ENCODE assay signal across 8 mouse cellular contexts in the genomic region with DNA sequence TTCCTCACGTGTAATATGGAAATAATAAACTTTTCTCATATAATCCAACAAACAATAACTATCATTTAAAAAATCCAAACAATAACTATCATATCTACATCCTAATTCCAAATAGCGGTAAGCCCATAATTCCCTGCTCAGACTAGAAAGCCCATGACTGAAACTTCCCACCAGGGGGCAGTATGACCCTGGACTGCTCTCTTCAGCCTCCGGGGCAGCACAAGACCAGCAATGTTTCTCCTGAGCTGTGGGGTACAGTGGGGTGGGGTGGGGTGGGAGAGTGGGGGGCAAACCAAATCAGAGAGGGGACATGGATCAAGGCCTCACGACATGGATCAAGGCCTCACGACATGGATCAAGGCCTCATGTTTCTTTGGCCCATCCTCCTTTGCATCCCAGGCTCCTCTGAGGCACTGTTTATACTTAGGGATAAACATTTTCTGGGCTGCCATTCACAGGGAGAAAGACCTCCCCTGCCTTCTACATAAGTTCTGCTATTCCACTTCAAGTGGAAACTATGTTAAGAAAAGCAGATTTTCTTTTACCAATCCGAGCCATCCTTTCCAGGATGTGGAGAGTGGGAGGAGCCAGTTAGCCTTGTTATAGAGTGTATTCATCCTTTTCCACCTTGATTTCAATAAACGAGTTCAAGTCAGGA. TPM values are rescaled to one million over a fixed set of nuclear protein-coding genes. Genes with fewer than 3 reads are reported as not detected.
DNase-seq lines count a peak whose midpoint lies in the region; ATAC-seq and TF ChIP-seq lines count a peak whose summit lies in the region.
"Had no signal": no experiment of that assay in that cellular context is flagged by ENCODE, and none has a peak within 500 bp of the region (broad histone marks: within the 10 kb centered on the region; RNA-seq: fewer than 3 reads in every experiment).

No protein-coding gene starts in this region.

- no peaks in the 10 kb centered on the region for H3K36me3 ChIP-seq in forebrain, embryonic 11.5 days (ENCODE audit: control insufficient read depth, insufficient read depth, low read length)
- no peaks in the 10 kb centered on the region for H3K36me3 ChIP-seq in intestine, embryonic 16.5 days (ENCODE audit: control insufficient read depth, insufficient read depth, low read length)
- H3K36me3 ChIP-seq in lung, postnatal 0 days (ENCODE audit: insufficient read depth, low read length) = no peaks in the 10 kb centered on the region

- TF ChIP-seq CTCF in bone marrow, adult 2 months (IDR thresholded peaks at IDR 0.05; ENCODE audit: control insufficient read depth, insufficient read depth, low read length) = peak; percentile 69
- TF ChIP-seq CTCF in lung, postnatal 0 days (IDR thresholded peaks at IDR 0.05) = peak; percentile 84

- ATAC-seq in forebrain, embryonic 11.5 days (replicated peaks; ENCODE audit: low FRiP score) = no peak
- peak; percentile 54 for ATAC-seq in intestine, embryonic 16.5 days
- ATAC-seq in lung, postnatal 0 days = peak; percentile 78

- no peak overlapping the region for H3K4me2 ChIP-seq in forebrain, embryonic 11.5 days (ENCODE audit: low read depth, low read length, severe bottlenecking)
- no peak overlapping the region for H3K4me2 ChIP-seq in intestine, embryonic 16.5 days (ENCODE audit: low read depth, low read length)
- H3K4me2 ChIP-seq in lung, postnatal 0 days (replicated peaks; ENCODE audit: low read depth, low read length) = no peak overlapping the region
- H3K4me2 ChIP-seq: hindbrain, embryonic 15.5 days had no signal

- WGBS in bone marrow, adult 2 months = 68% methylated on average over 7 of the region's 7 CpGs
- WGBS in forebrain, embryonic 11.5 days = 43% methylated on average over 7 of the region's 7 CpGs
- 32% methylated on average over 7 of the region's 7 CpGs for WGBS in intestine, embryonic 16.5 days
- 34% methylated on average over 7 of the region's 7 CpGs for WGBS in lung, postnatal 0 days

- no peak overlapping the region for H3K4me3 ChIP-seq in bone marrow, adult 2 months (replicated peaks; ENCODE audit: control insufficient read depth, low read depth, low read length)
- H3K4me3 ChIP-seq in forebrain, embryonic 11.5 days (ENCODE audit: low read depth, low read length) = no peak overlapping the region
- H3K4me3 ChIP-seq in intestine, embryonic 16.5 days (ENCODE audit: low read length) = no peak overlapping the region
- H3K4me3 ChIP-seq in lung, postnatal 0 days (ENCODE audit: low read depth, low read length) = no peak overlapping the region
- H3K4me3 ChIP-seq: hindbrain, embryonic 15.5 days had no signal

- peak; percentile 22 for DNase-seq in urinary bladder, adult 2 months (ENCODE audit: low spot score)
- no peak for DNase-seq in urinary bladder, adult 18-20 months (ENCODE audit: low spot score in 2 of 2)
- DNase-seq in forebrain, embryonic 11.5 days (ENCODE audit: low spot score) = peak; percentile 82
- peak; percentile 83 for DNase-seq in lung, postnatal 0 days (ENCODE audit: low spot score)
- peak; percentile 58 for DNase-seq in right cerebral cortex, postnatal 4 days

- TF ChIP-seq EP300 in lung, postnatal 0 days (IDR thresholded peaks at IDR 0.05) = no peak

- no peaks in the 10 kb centered on the region for H3K27me3 ChIP-seq in forebrain, embryonic 11.5 days (ENCODE audit: control insufficient read depth, insufficient read depth, low read length)
- no peaks in the 10 kb centered on the region for H3K27me3 ChIP-seq in intestine, embryonic 16.5 days (replicated peaks; ENCODE audit: control insufficient read depth, insufficient read depth, low read length)
- no peaks in the 10 kb centered on the region for H3K27me3 ChIP-seq in lung, postnatal 0 days (replicated peaks; ENCODE audit: insufficient read depth, low read length)

- no peak overlapping the region for H3K27ac ChIP-seq in bone marrow, adult 2 months (ENCODE audit: control insufficient read depth, insufficient read depth, low read depth, low read length, poor library complexity)
- H3K27ac ChIP-seq in forebrain, embryonic 11.5 days (ENCODE audit: low read depth, low read length) = no peak overlapping the region
- H3K27ac ChIP-seq in intestine, embryonic 16.5 days (ENCODE audit: low read length) = peak overlapping the region; percentile 42
- no peak overlapping the region for H3K27ac ChIP-seq in lung, postnatal 0 days (ENCODE audit: low read length)
- H3K27ac ChIP-seq: hindbrain, embryonic 15.5 days had no signal

- peaks cover 1% of the 10 kb centered on the region; the same call in 1 of the 2 replicates for H3K4me1 ChIP-seq in bone marrow, adult 2 months (ENCODE audit: control insufficient read depth, insufficient read depth, low read length)
- H3K4me1 ChIP-seq in forebrain, embryonic 11.5 days (replicated peaks; ENCODE audit: control insufficient read depth, insufficient read depth, low read length) = no peaks in the 10 kb centered on the region
- H3K4me1 ChIP-seq in intestine, embryonic 16.5 days (ENCODE audit: control insufficient read depth, insufficient read depth, low read length) = peaks cover 10% of the 10 kb centered on the region; the same call in 1 of the 2 replicates
- no peaks in the 10 kb centered on the region for H3K4me1 ChIP-seq in lung, postnatal 0 days (ENCODE audit: insufficient read depth, low read depth, low read length)
- H3K4me1 ChIP-seq: hindbrain, embryonic 15.5 days had no signal

- TF ChIP-seq POLR2A in bone marrow, adult 2 months (IDR thresholded peaks at IDR 0.05; ENCODE audit: borderline replicate concordance, control insufficient read depth, low read depth, low read length) = no peak

- H3K9me3 ChIP-seq in forebrain, embryonic 11.5 days (ENCODE audit: control insufficient read depth, low read length) = no peaks in the 10 kb centered on the region
- no peaks in the 10 kb centered on the region for H3K9me3 ChIP-seq in intestine, embryonic 16.5 days (ENCODE audit: control insufficient read depth, low read length)
- H3K9me3 ChIP-seq in lung, postnatal 0 days (ENCODE audit: low read length) = no peaks in the 10 kb centered on the region
- H3K9me3 ChIP-seq: hindbrain, embryonic 15.5 days had no signal

- no peak overlapping the region for H3K9ac ChIP-seq in forebrain, embryonic 11.5 days (ENCODE audit: low read length)
- H3K9ac ChIP-seq in intestine, embryonic 16.5 days (ENCODE audit: low read depth, low read length) = no peak overlapping the region
- no peak overlapping the region for H3K9ac ChIP-seq in lung, postnatal 0 days (replicated peaks; ENCODE audit: low read depth)
- H3K9ac ChIP-seq: hindbrain, embryonic 15.5 days had no signal

RNA-seq across cellular contexts. Expression of a gene that starts 6.5 kb away (rescaled TPM):
- polyA plus RNA-seq in urinary bladder, adult 2 months (2012; rRNA removed) = 38.5 and 43.1 TPM in 2 replicates
- 5.1 TPM in 1 of 2 replicates, not detected in the other for polyA plus RNA-seq in bone marrow, adult 2 months (2011; ENCODE audit: insufficient read depth, insufficient read length, low replicate concordance, missing spikeins)
- 51.6 and 59.7 TPM in 2 replicates for polyA plus RNA-seq in forebrain, embryonic 11.5 days (2014; fragmentation: Nextera tagmentation; extraction: Ambion mirVana)
- 12.9 and 13.1 TPM in 2 replicates for polyA plus RNA-seq in intestine, embryonic 16.5 days (2015; fragmentation: Nextera tagmentation; extraction: Ambion mirVana)
- polyA plus RNA-seq in lung, postnatal 0 days (2015; fragmentation: Nextera tagmentation; extraction: Ambion mirVana) = 40.0 and 46.4 TPM in 2 replicates

RNA-seq across cellular contexts. Expression of a gene that starts 22.0 kb away (rescaled TPM):
- 9.0 and 9.4 TPM in 2 replicates for polyA plus RNA-seq in urinary bladder, adult 2 months (2012; rRNA removed)
- 6.6 and 10.2 TPM in 2 replicates for polyA plus RNA-seq in bone marrow, adult 2 months (2011; ENCODE audit: insufficient read depth, insufficient read length, low replicate concordance, missing spikeins)
- 9.6 and 9.9 TPM in 2 replicates for polyA plus RNA-seq in forebrain, embryonic 11.5 days (2014; fragmentation: Nextera tagmentation; extraction: Ambion mirVana)
- polyA plus RNA-seq in intestine, embryonic 16.5 days (2015; fragmentation: Nextera tagmentation; extraction: Ambion mirVana) = 6.0 and 7.8 TPM in 2 replicates
- 3.8 and 6.2 TPM in 2 replicates for polyA plus RNA-seq in lung, postnatal 0 days (2015; fragmentation: Nextera tagmentation; extraction: Ambion mirVana)

RNA-seq across cellular contexts. Expression of a gene that starts 29.4 kb away (rescaled TPM):
- polyA plus RNA-seq in urinary bladder, adult 2 months (2012; rRNA removed) = 14.1 and 14.2 TPM in 2 replicates
- 32.6 and 33.5 TPM in 2 replicates for polyA plus RNA-seq in bone marrow, adult 2 months (2011; ENCODE audit: insufficient read depth, insufficient read length, low replicate concordance, missing spikeins)
- 50.6 and 55.5 TPM in 2 replicates for polyA plus RNA-seq in forebrain, embryonic 11.5 days (2014; fragmentation: Nextera tagmentation; extraction: Ambion mirVana)
- polyA plus RNA-seq in intestine, embryonic 16.5 days (2015; fragmentation: Nextera tagmentation; extraction: Ambion mirVana) = 46.9 and 56.0 TPM in 2 replicates
- 22.1 and 24.2 TPM in 2 replicates for polyA plus RNA-seq in lung, postnatal 0 days (2015; fragmentation: Nextera tagmentation; extraction: Ambion mirVana)

RNA-seq across cellular contexts. Expression of a gene that starts 34.0 kb away (rescaled TPM):
- 146 and 179 TPM in 2 replicates for polyA plus RNA-seq in urinary bladder, adult 2 months (2012; rRNA removed)
- polyA plus RNA-seq in bone marrow, adult 2 months (2011; ENCODE audit: insufficient read depth, insufficient read length, low replicate concordance, missing spikeins) = 69.3 and 91.4 TPM in 2 replicates
- polyA plus RNA-seq in forebrain, embryonic 11.5 days (2014; fragmentation: Nextera tagmentation; extraction: Ambion mirVana) = 414 and 455 TPM in 2 replicates
- polyA plus RNA-seq in intestine, embryonic 16.5 days (2015; fragmentation: Nextera tagmentation; extraction: Ambion mirVana) = 358 and 395 TPM in 2 replicates
- polyA plus RNA-seq in lung, postnatal 0 days (2015; fragmentation: Nextera tagmentation; extraction: Ambion mirVana) = 231 and 251 TPM in 2 replicates

RNA-seq across cellular contexts. Expression of a gene that starts 37.4 kb away (rescaled TPM):
- not detected in 2 replicates for polyA plus RNA-seq in urinary bladder, adult 2 months (2012; rRNA removed)
- 0.47 TPM in 1 of 2 replicates, not detected in the other for polyA plus RNA-seq in bone marrow, adult 2 months (2011; ENCODE audit: insufficient read depth, insufficient read length, low replicate concordance, missing spikeins)
- polyA plus RNA-seq in forebrain, embryonic 11.5 days (2014; fragmentation: Nextera tagmentation; extraction: Ambion mirVana) = 0.05 TPM in 1 of 2 replicates, not detected in the other
- polyA plus RNA-seq in intestine, embryonic 16.5 days (2015; fragmentation: Nextera tagmentation; extraction: Ambion mirVana) = not detected in 2 replicates
- 0.04 TPM in 1 of 2 replicates, not detected in the other for polyA plus RNA-seq in lung, postnatal 0 days (2015; fragmentation: Nextera tagmentation; extraction: Ambion mirVana)
- polyA plus RNA-seq: hindbrain, embryonic 15.5 days had no signal

Comparison
In these comparisons a context has a peak if more than half of its experiments do, and no peak if none do; other contexts are left out.
1. DNase-seq: peak in urinary bladder, adult 2 months (single experiment), forebrain, embryonic 11.5 days (single experiment), lung, postnatal 0 days (single experiment) and right cerebral cortex, postnatal 4 days (single experiment); none in urinary bladder, adult 18-20 months (0 of 2).